Mouse (Mus musculus) ES-Bruce4 (cell line): Measurements from ENCODE around the gene Mrps7.

Experiments used
- CTCF ChIP-seq: IDR thresholded peaks from one replicate; pipeline ENCODE4 v1.8.1; 2011; ENCODE audit warnings: low read depth, low read length
- POLR2A ChIP-seq: IDR thresholded peaks from one replicate; pipeline ENCODE4 v1.8.1; 2011; ENCODE audit warnings: low read length; ENCODE audit not compliant: insufficient read depth

DNA sequence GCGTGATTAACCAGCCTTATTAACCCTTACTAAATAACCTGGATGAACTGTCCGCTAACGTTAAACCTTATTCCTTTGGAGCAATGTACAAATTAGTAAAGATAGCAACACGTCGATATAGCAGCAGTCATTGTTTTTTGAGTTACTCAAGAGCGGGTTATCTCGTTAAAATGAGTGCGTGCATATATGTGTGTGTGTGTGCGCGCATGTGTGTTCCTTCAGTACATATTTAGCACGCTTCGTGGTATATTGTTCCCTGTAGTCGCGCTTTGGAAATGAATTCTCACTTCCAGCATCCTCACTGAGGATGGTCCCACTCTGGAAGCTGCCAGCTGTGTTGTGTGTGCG lies 623 bp upstream of the Mrps7 start:
- TF ChIP-seq POLR2A (no peak), CTCF (no peak)
